Mouse (Mus musculus) lung, postnatal 25 days (tissue): ENCODE results near the gene Ackr2.
A peak's percentile ranks its signal among the peaks of the same experiment; 100 is the strongest.

ENCODE experiments used
- DNase-seq: peaks from one replicate; pipeline ENCODE4 v3.0.0; 2022; ENCODE audit warnings: low spot score

The Ackr2 gene

DNA sequence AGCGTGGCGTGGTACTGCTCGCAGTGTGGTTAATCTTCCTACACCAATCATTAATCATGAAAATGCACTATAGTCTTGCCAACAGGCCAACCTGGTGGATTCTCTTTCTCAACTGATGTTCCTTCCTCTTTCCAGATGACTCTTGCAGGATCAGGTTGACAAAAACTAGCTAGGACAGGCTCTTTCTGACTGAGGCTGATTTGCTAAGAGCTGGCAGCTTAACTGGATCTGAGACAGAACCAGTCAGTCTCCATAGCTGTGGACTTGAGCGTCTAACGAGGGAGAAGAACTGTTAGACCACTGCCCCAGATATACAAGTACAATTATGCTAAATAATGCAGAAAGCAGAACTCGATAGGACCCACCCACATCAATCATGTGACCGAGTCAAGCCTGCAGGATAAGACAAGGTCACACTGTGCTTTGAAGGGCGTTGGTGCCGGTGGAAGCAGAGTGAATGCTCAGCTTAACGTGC is 20.9 kb downstream of the Ackr2 start:
- DNase-seq, result no peak

DNA sequence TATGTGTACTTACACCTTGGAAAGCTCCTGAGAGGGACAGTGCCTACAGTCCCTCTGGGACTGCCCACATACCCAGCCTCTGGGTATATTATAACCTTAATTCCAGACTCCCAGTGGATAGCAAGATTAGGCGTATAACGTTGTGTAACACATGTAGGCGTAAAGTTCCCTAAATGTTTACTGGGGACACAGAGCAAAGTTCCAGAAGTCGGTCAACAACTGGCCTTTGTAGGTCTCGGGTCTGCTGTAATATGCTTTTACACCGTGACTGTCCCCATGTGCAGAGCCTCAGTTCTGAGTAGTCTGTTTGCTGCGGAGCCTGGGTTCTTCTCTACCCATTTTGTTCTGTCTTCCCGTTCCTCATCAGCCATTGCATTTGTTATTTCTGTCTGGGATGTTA is 25.3 kb downstream of the Ackr2 start:
- DNase-seq, result no peak

DNA sequence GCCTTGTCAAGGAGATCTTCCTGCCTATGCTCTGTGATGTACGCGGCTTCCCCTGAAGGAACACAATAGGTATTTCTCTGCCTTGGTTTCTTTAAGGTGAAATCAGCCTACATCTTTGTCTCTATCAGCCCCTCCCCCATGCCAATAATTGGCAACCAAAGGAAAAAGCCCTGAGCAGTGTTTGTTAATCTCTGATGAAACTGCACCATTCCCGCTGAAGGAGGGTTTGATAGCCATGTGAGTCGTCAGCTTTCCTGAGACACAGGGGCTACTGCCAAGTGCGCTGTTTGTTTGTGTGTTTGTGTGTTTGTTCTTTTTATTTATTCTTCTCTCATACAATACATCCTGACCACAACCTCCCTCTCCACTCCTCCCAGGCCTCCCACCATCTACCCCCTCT is 25.8 kb downstream of the Ackr2 start:
- DNase-seq, result no peak

DNA sequence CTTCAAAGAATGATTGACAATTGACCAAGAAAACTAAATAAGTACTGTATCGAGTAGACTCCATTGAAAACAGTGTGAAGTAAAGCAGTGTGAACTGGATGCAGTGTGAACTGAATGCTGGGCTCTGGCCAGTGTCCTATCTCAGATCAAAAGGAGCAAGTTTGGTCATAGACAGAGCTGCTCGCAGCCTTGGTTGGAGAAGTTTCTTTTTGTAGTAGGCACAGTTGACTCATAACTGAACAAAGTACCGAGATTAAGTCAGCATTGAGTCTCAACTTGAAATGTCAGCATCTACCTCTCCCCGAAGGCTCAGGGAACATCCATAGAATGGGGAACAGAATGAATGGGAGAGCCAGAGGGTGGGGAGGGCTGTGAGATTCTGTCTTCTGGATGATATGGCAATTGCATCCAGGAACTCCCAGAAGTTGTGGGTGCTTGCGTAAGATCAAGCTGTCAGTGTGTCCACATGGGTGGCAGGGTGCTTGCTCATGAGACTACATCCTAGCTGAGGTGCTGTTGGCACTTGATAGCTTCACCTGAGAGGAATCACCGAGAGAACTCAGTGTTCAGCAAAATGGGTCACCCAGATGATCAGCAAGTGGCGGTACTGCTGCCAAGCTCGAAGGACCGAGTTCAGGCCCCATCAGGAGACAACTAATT is 26.9 kb downstream of the Ackr2 start:
- DNase-seq, result no peak

DNA sequence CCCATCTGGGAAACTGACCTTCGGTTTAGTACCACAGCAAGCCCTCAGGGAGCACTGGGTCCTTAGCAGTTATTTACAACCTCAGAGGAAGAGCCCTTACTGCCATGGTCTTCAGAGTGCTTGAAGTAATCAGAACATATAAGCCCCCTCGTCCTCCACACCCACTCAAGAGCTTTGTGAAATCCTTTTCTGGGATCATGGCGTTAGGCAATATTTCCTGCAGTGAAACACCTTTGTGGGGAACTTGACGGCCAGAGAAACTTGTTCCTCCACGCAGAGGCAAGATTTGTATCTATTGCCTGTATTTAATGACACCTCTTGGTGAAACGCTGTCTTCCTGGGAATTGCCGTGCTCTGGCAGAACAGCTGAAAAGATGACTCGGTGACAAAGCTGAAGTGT is 27.8 kb downstream of the Ackr2 start:
- no peak for DNase-seq

DNA sequence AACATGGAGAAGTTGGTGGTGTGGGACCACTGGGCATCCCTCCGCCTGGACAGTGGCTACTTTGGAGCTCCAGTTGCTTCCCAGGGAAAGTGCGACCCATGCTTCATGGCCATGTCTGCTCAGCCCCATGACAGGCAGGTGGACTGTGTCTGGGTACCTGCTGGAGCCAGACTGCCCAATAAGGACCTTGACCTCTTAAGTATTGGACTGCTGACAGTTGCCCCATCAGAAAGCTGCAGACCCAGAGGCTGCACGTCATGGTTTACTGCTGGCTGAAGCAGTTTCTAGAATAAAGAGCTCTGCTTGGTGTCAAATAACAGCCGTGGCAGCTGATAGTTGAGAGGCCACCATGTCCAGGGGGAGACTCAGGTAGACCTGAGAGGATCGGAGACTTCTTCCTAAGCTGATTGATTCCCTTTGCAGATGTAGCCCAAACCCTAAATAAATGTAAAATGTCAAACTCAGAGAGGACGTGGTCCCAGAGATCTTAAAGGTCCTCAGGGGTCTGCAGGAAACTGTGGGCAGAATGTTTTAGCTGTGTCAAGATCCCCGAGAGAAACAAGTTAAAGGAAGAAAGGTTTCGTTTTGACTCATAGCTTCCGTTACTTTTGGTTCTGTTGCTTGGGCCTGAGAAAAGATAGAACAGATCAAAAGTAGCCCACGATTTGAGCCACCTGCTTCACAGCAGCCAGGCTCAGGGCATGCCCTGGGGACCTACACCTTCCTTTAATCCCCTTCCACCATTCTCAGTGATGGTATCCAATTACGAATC is 28.7 kb downstream of the Ackr2 start:
- no peak for DNase-seq

DNA sequence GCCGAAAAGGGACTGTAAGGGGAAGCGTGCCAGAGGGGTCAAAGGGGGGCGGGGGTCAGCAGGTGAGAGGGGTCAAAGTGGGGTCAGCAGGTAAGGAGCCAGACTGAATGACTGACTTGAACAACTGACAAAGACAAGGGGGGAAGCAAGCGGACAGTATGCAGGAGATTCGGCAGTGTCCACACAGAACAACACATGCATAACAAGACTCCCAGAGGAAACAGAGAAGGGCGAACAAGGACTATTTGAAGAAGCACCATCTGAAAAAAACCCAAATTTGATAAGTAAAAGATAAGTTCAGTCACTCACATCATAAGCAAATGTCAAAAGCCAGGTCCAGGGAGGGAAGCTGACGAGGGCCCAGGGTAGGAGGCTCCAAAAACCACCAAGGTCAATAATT is 29.6 kb downstream of the Ackr2 start:
- DNase-seq, result no peak

DNA sequence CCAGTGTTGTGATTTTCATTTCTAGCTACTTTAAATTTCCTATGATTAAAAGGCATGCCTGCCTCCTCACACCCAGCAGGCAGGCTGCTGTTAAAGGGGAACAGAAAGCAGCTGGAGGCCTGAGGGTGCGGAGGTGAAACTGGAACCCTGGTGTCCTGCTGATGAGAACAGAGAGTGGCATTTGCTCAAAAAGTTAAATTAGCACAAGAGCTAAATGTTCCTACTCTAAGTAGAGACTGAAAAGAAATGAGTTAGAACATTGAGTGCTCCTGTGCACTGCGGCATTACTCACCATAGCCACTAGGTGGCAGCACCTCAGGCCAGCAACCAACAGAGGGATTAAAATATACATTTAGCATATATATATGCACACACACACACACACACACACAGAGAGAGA is 30.3 kb downstream of the Ackr2 start:
- peak; percentile 43 for DNase-seq

DNA sequence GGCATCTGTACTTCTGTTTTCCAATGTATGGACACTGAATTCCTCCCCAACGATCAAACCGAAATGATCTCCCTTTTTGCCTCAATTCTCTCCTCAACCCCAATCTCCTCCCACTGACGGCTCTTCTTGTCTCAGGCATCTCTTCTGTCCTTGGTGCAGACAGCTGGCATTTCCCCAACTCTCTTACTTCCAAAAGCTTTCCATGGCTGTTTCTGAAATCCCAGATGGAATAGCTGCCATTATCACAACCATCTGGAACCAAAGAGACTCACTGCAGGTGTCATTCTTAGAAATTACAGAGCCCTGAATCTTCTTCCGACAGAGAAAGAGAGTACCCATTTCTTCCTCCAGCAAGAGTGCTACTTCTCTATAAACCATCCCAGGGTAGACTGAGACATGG is 36.7 kb downstream of the Ackr2 start:
- no peak for DNase-seq

DNA sequence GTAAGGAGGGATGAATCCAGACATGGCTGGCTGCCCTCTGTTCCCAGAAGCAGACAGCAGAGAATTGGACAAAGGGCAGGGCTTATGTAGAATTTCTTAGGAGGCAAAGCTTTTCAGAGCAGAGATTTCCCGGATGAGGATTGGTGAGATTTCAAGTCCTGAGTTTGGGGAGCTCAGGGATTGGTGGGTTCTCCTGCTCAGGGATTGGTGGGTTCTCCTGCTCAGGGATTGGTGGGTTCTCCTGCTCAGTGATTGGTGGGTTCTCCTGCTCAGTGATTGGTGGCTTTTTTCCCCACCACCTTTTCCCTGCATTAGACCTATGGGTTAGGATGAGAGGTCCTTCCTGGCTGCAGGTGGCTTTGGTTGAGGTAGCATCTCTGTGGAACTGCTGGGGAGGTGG is 38.8 kb downstream of the Ackr2 start:
- no peak for DNase-seq

DNA sequence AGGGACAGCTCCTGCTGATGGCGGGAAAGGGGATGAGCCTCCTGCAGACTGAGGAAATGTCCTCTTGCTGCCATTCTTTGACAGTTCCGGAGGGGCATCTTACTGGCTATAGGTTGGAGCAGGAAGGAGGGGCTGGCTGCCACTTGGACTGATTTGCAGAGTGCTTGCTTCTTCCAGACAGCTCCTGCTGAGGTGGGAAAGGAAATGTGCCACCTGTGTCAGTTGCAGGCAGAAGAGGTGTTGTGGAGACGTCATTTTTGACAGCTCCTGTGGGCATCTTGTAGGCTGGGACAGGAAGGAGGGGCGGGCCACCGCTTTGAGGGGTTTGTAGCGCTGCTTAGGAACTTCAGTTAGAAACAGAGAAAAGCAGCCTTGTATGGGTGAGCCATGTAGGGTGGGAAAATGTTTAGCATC is 39.3 kb downstream of the Ackr2 start:
- DNase-seq, result no peak

DNA sequence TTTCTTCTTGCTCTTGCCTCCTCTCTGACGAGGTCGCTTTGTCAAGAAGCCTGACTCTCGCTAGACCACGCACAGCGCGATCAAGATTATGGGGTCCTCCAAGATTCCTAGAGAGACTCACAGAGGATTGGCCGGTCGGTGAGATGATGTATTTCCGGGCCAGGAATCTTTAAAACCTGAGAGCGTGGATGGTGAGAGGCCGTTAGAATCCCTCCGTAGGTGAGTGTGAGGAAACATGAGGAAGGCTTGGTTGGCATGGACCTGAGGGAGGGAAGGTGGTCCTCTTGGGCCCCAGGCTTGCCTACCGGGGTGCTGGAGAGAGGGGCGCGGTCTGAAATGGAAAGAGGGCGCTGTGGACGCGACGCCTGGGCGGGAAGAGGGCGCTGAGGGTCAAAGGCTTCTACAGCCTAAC is 39.8 kb downstream of the Ackr2 start:
- no peak for DNase-seq

DNA sequence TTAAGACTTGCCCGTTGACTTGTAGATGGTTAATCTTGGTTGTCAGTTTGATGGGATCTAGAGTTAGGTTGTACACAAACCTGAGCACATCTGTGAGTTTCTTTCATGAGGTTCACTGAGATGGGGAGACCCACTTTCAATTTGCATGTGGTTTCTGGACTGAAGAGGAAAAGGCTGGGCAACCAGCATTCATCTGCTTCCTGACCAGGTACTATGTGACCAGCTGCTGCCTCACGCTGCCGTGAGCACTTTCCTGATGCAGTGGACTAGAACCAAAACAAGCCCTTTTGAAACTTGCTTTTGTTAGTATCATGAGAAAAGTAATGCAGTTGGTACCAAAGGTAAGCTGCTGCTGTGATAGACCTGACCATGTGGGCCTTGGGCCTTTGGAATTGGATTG is 44.9 kb downstream of the Ackr2 start:
- DNase-seq, result no peak

DNA sequence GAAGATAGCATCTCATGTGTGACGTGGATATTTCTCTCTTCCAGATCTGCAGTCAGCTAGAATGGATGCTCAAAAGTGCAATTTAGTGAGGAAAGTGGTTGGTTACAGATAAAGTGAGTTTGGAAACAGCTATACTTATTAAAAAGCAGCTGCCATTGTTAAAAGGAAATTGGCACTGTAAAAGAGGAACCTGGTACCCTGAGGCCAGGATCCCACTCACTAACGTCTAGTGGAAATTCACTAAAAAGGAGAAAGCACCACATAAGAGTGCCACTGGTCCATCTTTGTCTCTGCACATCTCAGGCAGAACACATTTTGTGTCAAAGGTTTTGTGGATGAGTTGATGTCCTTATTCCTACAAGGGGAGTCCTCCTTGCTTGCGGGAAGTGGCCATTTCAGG is 45.5 kb downstream of the Ackr2 start:
- no peak for DNase-seq

DNA sequence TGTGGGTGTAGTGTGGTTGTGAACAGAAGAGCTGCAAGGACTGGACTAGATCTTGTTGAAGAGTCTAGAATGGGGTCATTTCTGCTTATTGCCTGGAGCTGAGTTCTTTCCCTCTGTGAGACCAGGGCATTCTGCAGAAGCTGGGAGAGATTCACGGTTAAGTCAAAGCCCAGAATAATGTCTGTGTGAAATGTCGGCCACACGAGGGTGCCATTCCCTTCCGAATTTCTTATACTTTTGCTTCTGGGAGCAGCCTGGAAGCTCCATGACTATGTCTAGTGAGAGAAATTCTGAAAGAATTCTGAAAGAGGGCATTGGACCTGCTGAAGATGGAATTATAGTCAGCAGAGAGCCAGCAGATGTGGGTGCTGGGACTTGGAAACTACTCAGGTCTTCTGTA is 49.6 kb downstream of the Ackr2 start:
- peak; percentile 62 for DNase-seq

DNA sequence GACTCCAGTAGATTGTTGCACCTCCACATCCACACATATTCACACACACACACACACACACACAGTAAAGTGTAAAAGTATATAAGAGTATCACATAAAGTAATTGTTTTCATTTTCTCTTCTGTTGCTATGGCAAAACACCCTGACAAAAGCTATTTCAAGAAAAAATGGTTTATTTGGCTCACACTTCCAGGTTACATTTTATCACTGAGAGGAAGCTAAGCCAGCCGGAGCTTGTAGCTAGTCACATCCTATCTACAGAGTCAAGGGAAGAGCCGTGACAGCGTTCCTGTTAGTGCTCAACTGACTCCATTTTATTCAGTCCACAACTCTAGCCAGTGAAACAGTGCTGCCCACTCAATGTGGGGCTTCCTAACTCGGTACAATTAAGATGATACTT is 50.3 kb downstream of the Ackr2 start:
- no peak for DNase-seq

DNA sequence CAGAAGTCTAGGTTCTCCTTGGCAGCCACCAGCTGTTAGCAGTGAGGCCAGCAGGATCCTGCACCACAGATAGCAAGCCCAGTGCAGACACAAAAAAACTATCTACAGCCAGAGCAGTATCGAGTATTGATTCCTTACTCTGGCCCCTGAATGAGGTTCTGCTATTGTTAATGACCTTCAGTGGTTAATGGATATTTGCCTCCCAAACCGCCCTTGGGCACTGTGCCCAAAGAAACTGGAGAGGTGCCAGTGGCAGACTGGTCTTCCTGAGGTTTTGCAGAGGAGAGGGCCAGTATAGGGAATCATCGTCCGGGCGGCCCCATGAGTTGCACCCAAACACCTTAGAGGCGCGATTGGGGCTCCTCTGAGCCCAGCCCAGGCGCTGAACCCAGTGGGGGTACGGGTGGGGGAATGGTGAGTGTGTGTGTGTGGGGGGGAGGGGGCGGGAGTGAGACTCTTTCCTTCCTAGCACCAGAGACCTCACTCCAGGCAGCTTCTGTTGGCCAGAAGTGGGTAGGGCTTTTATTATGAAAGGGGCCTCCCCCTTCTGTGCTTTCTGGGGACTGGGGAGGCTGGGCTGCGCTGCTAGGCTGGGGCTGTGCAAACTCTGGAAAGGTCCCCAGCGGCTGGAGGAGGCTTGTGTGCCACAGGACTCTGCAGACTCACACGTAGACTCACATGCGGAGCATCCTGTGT is 52.4 kb downstream of the Ackr2 start, which contains the start of gene Fam198a:
Gene Fam198a (plus strand): TSS at position 571 of the 696 bp plus-strand sequence.
- DNase-seq, result peak; percentile 67

DNA sequence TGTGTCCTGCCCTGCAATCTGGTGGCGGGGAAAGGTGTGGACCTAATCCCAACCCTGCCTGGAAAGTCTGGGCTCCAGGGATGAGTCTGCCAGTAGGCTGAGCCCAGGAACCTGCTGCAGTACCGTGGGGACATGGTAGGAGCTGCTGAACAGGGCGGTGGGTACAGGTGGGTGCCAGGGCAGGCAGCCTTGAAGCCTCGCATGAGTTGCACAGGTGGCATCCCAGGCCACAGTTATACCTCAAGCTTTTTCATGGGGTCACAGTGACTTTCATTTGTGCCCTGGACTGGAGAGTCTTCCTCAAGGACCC is 52.9 kb downstream of the Ackr2 start:
- no peak for DNase-seq

DNA sequence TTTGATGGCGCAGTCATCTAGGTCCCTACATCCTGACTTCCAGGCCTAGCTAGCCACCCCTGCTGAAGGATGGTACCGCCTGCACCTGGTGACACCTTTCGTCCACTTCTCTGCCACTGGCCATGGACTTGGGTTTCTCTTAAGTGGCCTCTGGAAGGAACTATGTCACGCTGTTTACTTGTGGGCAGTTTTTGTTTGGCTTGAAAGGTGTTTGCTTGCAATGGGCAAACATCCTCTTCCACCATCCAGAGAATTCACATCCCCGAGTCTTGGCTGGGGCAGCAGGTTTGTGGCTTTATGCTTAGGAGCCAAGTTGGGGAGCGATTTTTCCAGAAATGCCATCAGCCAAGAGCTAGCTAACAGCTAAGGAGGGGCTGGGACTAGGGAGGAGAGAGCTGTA is 54.4 kb downstream of the Ackr2 start:
- DNase-seq, result peak; percentile 50

DNA sequence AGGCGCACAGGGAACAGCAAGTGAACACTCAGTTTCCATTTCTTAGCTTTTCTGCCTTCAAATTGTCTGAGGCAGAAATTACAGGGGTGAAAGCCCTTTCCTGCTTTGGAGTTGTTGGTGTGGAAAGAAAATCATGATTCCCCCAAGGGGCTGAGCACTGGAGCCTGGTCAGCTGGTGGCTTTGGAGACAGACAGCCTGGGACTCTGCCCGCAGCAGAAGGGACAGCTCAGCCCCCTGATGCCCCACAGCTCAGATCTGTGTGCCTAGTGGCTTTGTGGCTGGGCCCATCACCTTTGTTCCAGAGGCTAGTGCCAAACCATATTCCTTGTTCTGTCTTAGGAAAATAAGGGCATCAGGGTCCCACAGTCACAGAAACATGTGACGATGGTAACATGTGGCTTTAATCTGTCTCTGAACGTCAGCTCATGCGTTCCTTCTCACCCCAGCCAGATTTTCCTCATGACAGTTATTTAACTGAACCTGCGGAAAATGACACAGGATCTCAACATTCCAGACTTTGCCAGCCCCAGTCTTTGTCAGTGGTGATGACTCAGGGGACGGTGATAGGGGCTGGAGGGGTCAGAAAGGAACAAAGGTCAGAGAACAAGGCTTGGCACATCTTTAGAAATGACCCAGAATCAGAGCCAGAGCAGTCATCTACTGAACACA is 61.9 kb downstream of the Ackr2 start:
- no peak for DNase-seq
